Mouse (Mus musculus) lung, adult 2 months (tissue): ENCODE data around the gene Hcfc1. TPM values are rescaled to one million over a fixed set of nuclear protein-coding genes. Genes with fewer than 3 reads are reported as not detected.
A peak's percentile ranks its signal among the peaks of the same experiment; 100 is the strongest.

Experiments used
- DNase-seq: peaks from one replicate; pipeline ENCODE4 v3.0.0; 2022
- H3K4me1 ChIP-seq: fragments of 200-500 bp; 2 replicates; pipeline ENCODE4 v1.6.1; 2011; ENCODE audit warnings: low read length; ENCODE audit not compliant: control insufficient read depth, insufficient read depth
- H3K4me3 ChIP-seq: fragments of 200-500 bp; replicated peaks from 2 replicates; pipeline ENCODE3; 2011; ENCODE audit warnings: low read depth, mild to moderate bottlenecking, control low read depth, low read length; ENCODE audit errors: extremely low read depth
- CTCF ChIP-seq: fragments of 200-500 bp; IDR thresholded peaks from 2 replicates; pipeline ENCODE4 v1.5.1; 2011; ENCODE audit warnings: mild to moderate bottlenecking, low read length, control low read depth; ENCODE audit not compliant: insufficient read depth
- POLR2A ChIP-seq: fragments of 200-500 bp; IDR thresholded peaks from 2 replicates; pipeline ENCODE4 v1.6.1; 2011; ENCODE audit warnings: low read depth, mild to moderate bottlenecking, control low read depth, low read length, borderline replicate concordance; ENCODE audit errors: extremely low read depth
- WGBS: fragments of 180-500 bp; shearing (Covaris S2); methylation state at CpG from one replicate; pipeline ENCODE4 v1.1.7; 2018; 5-methylcytosine and 5-hydroxymethylcytosine counted together
- polyA plus RNA-seq: library from polyadenylated mRNA; depleted of rRNA; stranded (reverse); fragments of >200 nt; gene quantifications from 2 replicates; pipeline ENCODE4 v1.2.3, GENCODE M21; 2012; rRNA removed

Hcfc1 gene
- polyA plus RNA-seq, 1 experiment = 62.6 TPM

- H3K4me1 ChIP-seq = 0 out of 2 replicates have a peak, but pooled peaks cover 2% of the 10 kb centered on the region
- no peak overlapping the region for H3K4me3 ChIP-seq
- WGBS = 85% methylated on average over 5 of the region's 5 CpGs
- TF ChIP-seq CTCF (no peak), POLR2A (no peak)
- DNase-seq = no peak
Measured at GRCm38 (mm10) chrX:73918631-73919030, 47.5 kb downstream of the Hcfc1 start.

- no peak overlapping the region for H3K4me3 ChIP-seq
- H3K4me1 ChIP-seq = 0 out of 2 replicates have a peak, but pooled peaks cover 2% of the 10 kb centered on the region
- no peak for DNase-seq
- TF ChIP-seq POLR2A (no peak), CTCF (no peak)
- WGBS = 83% methylated on average over 8 of the region's 8 CpGs
Measured at GRCm38 (mm10) chrX:73916945-73917344, 49.2 kb downstream of the Hcfc1 start.

- 27% methylated on average over 31 of the region's 31 CpGs for WGBS
- peak; percentile 78 for DNase-seq
- H3K4me1 ChIP-seq = no peaks in the 10 kb centered on the region
- 0 out of 2 replicates have a peak, but pooled peaks have one; percentile 15 for TF ChIP-seq CTCF
- peak; percentile 65; the same call in 1 of the 2 replicates for TF ChIP-seq POLR2A
- peak overlapping the region; percentile 61 for H3K4me3 ChIP-seq
Measured at GRCm38 (mm10) chrX:73914827-73915703, 51.1 kb downstream of the Hcfc1 start.

GRCm38 (mm10) chrX:73911588-73911987 is 54.6 kb downstream of the Hcfc1 start:
- no peak overlapping the region for H3K4me3 ChIP-seq
- WGBS = 66% methylated on average over 2 of the region's 2 CpGs
- TF ChIP-seq CTCF (no peak), POLR2A (no peak)

GRCm38 (mm10) chrX:73911156-73911555 is 55.0 kb downstream of the Hcfc1 start:
- DNase-seq = no peak
- Histone ChIP-seq H3K4me1 (no peaks in the 10 kb centered on the region), H3K4me3 (peak overlapping the region; percentile 39)
- TF ChIP-seq CTCF (no peak), POLR2A (no peak)
- WGBS = 27% methylated on average over 25 of the region's 26 CpGs

More at GRCm38 (mm10) chrX:73911588-73911987, 54.6 kb downstream of the Hcfc1 start:
- H3K4me1 ChIP-seq = no peaks in the 10 kb centered on the region
- DNase-seq = no peak

GRCm38 (mm10) chrX:73910451-73910850 is 55.7 kb downstream of the Hcfc1 start:
- no peak for TF ChIP-seq POLR2A
- no peak for TF ChIP-seq CTCF
- no peak overlapping the region for H3K4me3 ChIP-seq
- no peak for DNase-seq
- H3K4me1 ChIP-seq = no peaks in the 10 kb centered on the region

- no peak for DNase-seq
- H3K4me1 ChIP-seq = no peaks in the 10 kb centered on the region
- H3K4me3 ChIP-seq = no peak overlapping the region
- 72% methylated on average over 1 of the region's 1 CpGs for WGBS
- TF ChIP-seq CTCF = no peak
- TF ChIP-seq POLR2A = no peak
Measured at GRCm38 (mm10) chrX:73910049-73910448, 56.1 kb downstream of the Hcfc1 start.

GRCm38 (mm10) chrX:73897959-73898358 is 68.2 kb downstream of the Hcfc1 start:
- 63% methylated on average over 3 of the region's 3 CpGs for WGBS
- DNase-seq = no peak
- no peak overlapping the region for H3K4me3 ChIP-seq
- H3K4me1 ChIP-seq = no peaks in the 10 kb centered on the region
- TF ChIP-seq POLR2A = no peak
- 0 out of 2 replicates have a peak, but pooled peaks have one; percentile 23 for TF ChIP-seq CTCF

GRCm38 (mm10) chrX:73895719-73896118 is 70.4 kb downstream of the Hcfc1 start, which contains the start of gene L1cam:
Gene L1cam, minus strand, starts transcription at chrX:73896105.
- TF ChIP-seq CTCF = peak; percentile 25; the same call in 1 of the 2 replicates
- TF ChIP-seq POLR2A = no peak
- Histone ChIP-seq H3K4me1 (no peaks in the 10 kb centered on the region), H3K4me3 (no peak within 1 kb of the TSS)
- 27% methylated on average over 2 of the region's 2 CpGs for WGBS
- peak; percentile 38 for DNase-seq

- H3K4me3 ChIP-seq = no peak overlapping the region
- no peak for DNase-seq
- 91% methylated on average over 14 of the region's 14 CpGs for WGBS
- TF ChIP-seq CTCF (no peak), POLR2A (no peak)
- H3K4me1 ChIP-seq = no peaks in the 10 kb centered on the region
Measured at GRCm38 (mm10) chrX:73892833-73893232, 73.3 kb downstream of the Hcfc1 start.

Other genes with a start within 250 kb of the Hcfc1 start
- gene Abcd1, start 249.8 kb downstream of the Hcfc1 start, polyA plus RNA-seq = 49.9 and 53.6 TPM in 2 replicates
- 1.3 and 1.4 TPM in 2 replicates for gene Plxnb3, start 209.3 kb downstream of the Hcfc1 start, polyA plus RNA-seq
- 7.1 and 13.1 TPM in 2 replicates for gene Srpk3, start 192.0 kb downstream of the Hcfc1 start, polyA plus RNA-seq
- 144 and 247 TPM in 2 replicates for gene Idh3g, start 179.5 kb downstream of the Hcfc1 start, polyA plus RNA-seq
- gene Ssr4, start 179.3 kb downstream of the Hcfc1 start, polyA plus RNA-seq = 153 and 171 TPM in 2 replicates
- gene Pdzd4, start 141.4 kb downstream of the Hcfc1 start, polyA plus RNA-seq = 2.1 and 2.2 TPM in 2 replicates
- not detected in 2 replicates for gene Avpr2, start 74.3 kb downstream of the Hcfc1 start, polyA plus RNA-seq
- gene L1cam, start 70.3 kb downstream of the Hcfc1 start, polyA plus RNA-seq = 6.6 and 9.4 TPM in 2 replicates
- gene Arhgap4, start 44.5 kb downstream of the Hcfc1 start, polyA plus RNA-seq = 27.8 and 39.0 TPM in 2 replicates
- gene Naa10, start 44.4 kb downstream of the Hcfc1 start, polyA plus RNA-seq = 33.3 and 42.6 TPM in 2 replicates
- 37.5 and 42.3 TPM in 2 replicates for gene Renbp, start 35.5 kb downstream of the Hcfc1 start, polyA plus RNA-seq
- 152 and 177 TPM in 2 replicates for gene Irak1, start 57.6 kb upstream of the Hcfc1 start, polyA plus RNA-seq
- gene Opn1mw, start 161.1 kb upstream of the Hcfc1 start, polyA plus RNA-seq = not detected in 2 replicates
- gene Mecp2, start 169.0 kb upstream of the Hcfc1 start, polyA plus RNA-seq = 6.8 and 7.4 TPM in 2 replicates
- gene Tex28, start 201.5 kb upstream of the Hcfc1 start, polyA plus RNA-seq = not detected in 2 replicates
- gene Tktl1, start 210.9 kb upstream of the Hcfc1 start, polyA plus RNA-seq = not detected in 2 replicates